Mouse (Mus musculus) cortical plate, adult 2 months (tissue): ENCODE data around the gene Zbtb16.

ENCODE experiments used
- CTCF ChIP-seq: fragments of 200-500 bp; IDR thresholded peaks from 2 replicates; pipeline ENCODE4 v1.5.1; 2011; ENCODE audit warnings: mild to moderate bottlenecking, control low read depth, low read length; ENCODE audit not compliant: insufficient read depth; ENCODE audit errors: extremely low read depth
- POLR2A ChIP-seq: fragments of 200-500 bp; IDR thresholded peaks from 2 replicates; pipeline ENCODE4 v1.6.1; 2011; ENCODE audit warnings: mild to moderate bottlenecking, low read length, control low read depth; ENCODE audit not compliant: insufficient read depth; ENCODE audit errors: extremely low read depth

- no peak for TF ChIP-seq CTCF
- TF ChIP-seq POLR2A: no peak
Measured at GRCm38 (mm10) chr9:48764311-48764710, 71.7 kb downstream of the Zbtb16 start.
